Mouse (Mus musculus) CD4-positive naive resting alpha-beta T cell, adult 57 days (primary cell): Measurements from ENCODE around the gene Duxbl2. TPM values are rescaled to one million over a fixed set of nuclear protein-coding genes. Genes with fewer than 3 reads are reported as not detected.

Experiments
- total RNA-seq: library from RNA; stranded (reverse); gene quantifications from one replicate; pipeline ENCODE4 v1.2.4, GENCODE M21; 2023

Duxbl2 gene
- total RNA-seq, result not detected

DNA sequence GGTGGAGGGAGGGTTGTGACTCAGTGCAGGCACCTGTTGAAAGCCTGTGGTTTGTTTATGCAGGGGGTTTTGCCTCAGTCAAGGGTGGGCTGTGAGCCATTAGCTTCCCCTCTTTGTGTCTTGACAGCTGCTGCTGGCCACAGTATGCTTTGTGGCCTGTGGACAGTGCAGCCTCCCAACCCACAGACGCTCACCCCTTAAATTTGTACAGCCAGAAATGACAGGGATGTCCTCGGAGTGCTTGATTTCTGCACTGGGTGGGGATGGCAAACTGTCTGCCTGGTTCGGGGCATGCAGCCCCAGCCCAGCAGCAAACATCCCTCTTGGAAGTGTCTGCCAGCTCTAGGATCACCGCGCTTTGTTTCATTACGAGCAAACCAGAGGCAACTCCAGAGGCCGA, at the start of gene Duxbl2:
TSS of gene Duxbl2 (plus strand) at position 200 of the 400 bp plus-strand sequence.

GRCm38 (mm10) chr14:26081216-26081615, 36.9 kb upstream of the Duxbl2 start, which contains the start of gene Cphx2:
Cphx2 (plus strand) TSS chr14:26081516.

GRCm38 (mm10) chr14:26081997-26082396, 36.2 kb upstream of the Duxbl2 start, which contains the start of gene Cphx3:
Cphx3 (plus strand) TSS chr14:26082297.

Other genes with a start within 250 kb of the Duxbl2 start
- gene Plac9a, start 215.2 kb upstream of the Duxbl2 start, total RNA-seq, result not detected
- 8.5 TPM for gene Tmem254a, start 190.7 kb upstream of the Duxbl2 start, total RNA-seq
- not detected for gene Cphx1, start 180.0 kb upstream of the Duxbl2 start, total RNA-seq
- gene Duxbl1, start 139.8 kb upstream of the Duxbl2 start, total RNA-seq, result not detected
- not detected for gene Gm9780, start 75.6 kb upstream of the Duxbl2 start, total RNA-seq
- 10.8 TPM for gene Tmem254c, start 51.0 kb upstream of the Duxbl2 start, total RNA-seq
- not detected for gene Cphx2, start 36.8 kb upstream of the Duxbl2 start, total RNA-seq
- gene Cphx3, start 36.1 kb upstream of the Duxbl2 start, total RNA-seq, result not detected
- not detected for gene Plac9b, start 64.1 kb downstream of the Duxbl2 start, total RNA-seq
- gene Tmem254b, start 88.7 kb downstream of the Duxbl2 start, total RNA-seq, result 9.1 TPM
- not detected for gene Duxbl3, start 139.6 kb downstream of the Duxbl2 start, total RNA-seq